Mouse (Mus musculus) small intestine, adult 2 months (tissue): ENCODE measurements around the gene Nod2.

Source experiments
- CTCF ChIP-seq: fragments of 200-500 bp; IDR thresholded peaks from 2 replicates; pipeline ENCODE4 v1.5.1; 2012; ENCODE audit warnings: low read depth, mild to moderate bottlenecking, control low read depth, inconsistent platforms, low read length, moderate library complexity, mixed read lengths; ENCODE audit not compliant: insufficient replicate concordance, insufficient read length; ENCODE audit errors: extremely low read depth
- POLR2A ChIP-seq: fragments of 200-500 bp; IDR thresholded peaks from 2 replicates; pipeline ENCODE4 v1.6.1; 2012; ENCODE audit warnings: low read depth, mild to moderate bottlenecking, control low read depth, inconsistent platforms, low read length, moderate library complexity

DNA sequence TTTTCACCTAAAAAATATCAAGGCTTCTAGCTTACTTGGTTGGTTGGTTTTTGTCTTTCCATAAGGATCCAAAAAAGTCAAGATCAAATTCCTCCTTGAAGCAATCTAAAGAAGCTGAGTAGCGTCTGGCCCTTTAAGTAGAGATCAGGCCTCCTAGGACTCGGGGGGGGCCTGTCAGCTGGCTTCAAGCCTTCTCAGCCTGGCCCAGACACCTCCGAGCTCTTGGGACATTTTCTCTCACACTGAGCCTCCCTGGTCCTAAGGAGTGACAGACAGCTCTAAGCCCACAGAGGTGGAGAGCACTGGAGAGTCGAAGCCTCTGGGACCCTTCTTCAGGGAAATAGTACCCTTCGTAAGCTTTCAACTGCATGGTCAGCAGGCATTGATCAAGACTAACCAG, 48.5 kb upstream of the Nod2 start:
- TF ChIP-seq POLR2A = no peak
- no peak for TF ChIP-seq CTCF
